Mouse (Mus musculus) CH12.LX (cell line): ENCODE results near the gene Arhgap6. TPM values are rescaled to one million over a fixed set of nuclear protein-coding genes. Genes with fewer than 3 reads are reported as not detected.

Experiments used
- DNase-seq: peaks from one replicate; pipeline ENCODE4 v3.0.0-alpha.2; 2013; ENCODE audit errors: extremely low read depth
- H3K27ac ChIP-seq: 2 replicates; pipeline ENCODE4 v1.5.1; 2012; ENCODE audit warnings: low read depth, mild to moderate bottlenecking, control low read depth, moderate library complexity; ENCODE audit not compliant: insufficient read depth
- H3K27me3 ChIP-seq: replicated peaks from 2 replicates; pipeline ENCODE3; 2012; ENCODE audit warnings: inconsistent platforms
- H3K36me3 ChIP-seq, 2 experiments: replicated peaks in 1 of 2; 2 replicates each; pipeline versions ENCODE3 to v1.6.1; 2012; ENCODE audit warnings: inconsistent platforms in 1 of 2, low read length in 1 of 2, mild to moderate bottlenecking in 1 of 2, mixed read lengths in 1 of 2, moderate library complexity in 1 of 2; ENCODE audit not compliant: control insufficient read depth in 1 of 2, insufficient read depth in 1 of 2
- H3K4me1 ChIP-seq, 2 experiments: 2 replicates each; pipeline ENCODE4 v1.6.1; 2012; ENCODE audit warnings: inconsistent platforms in 1 of 2, moderate library complexity in 1 of 2; ENCODE audit not compliant: insufficient read depth in 2 of 2, control insufficient read depth in 1 of 2
- H3K4me2 ChIP-seq: 2 replicates; pipeline ENCODE4 v1.6.1; 2012; ENCODE audit warnings: low read depth, mild to moderate bottlenecking, control low read depth; ENCODE audit not compliant: poor library complexity, insufficient read depth, severe bottlenecking
- H3K4me3 ChIP-seq, 3 experiments: fragments of 150-350 bp in 1 of 3; sonication (generic) in 1 of 3; replicated peaks in 1 of 3; 2 replicates each; pipeline versions ENCODE3 to v1.5.1; 2011 to 2012; ENCODE audit warnings: low read depth in 2 of 3, low read length in 2 of 3, mild to moderate bottlenecking in 2 of 3, moderate library complexity in 2 of 3, control low read depth in 1 of 3, improper control_type of control experiment in 1 of 3, inconsistent platforms in 1 of 3, mixed read lengths in 1 of 3; ENCODE audit not compliant: poor library complexity in 1 of 3
- H3K79me2 ChIP-seq: replicated peaks from 2 replicates; pipeline ENCODE4 v1.6.1; 2012; ENCODE audit warnings: mild to moderate bottlenecking, moderate library complexity; ENCODE audit not compliant: control insufficient read depth, poor library complexity, insufficient read depth, severe bottlenecking; ENCODE audit errors: extremely low read depth
- H3K9ac ChIP-seq: 2 replicates; pipeline ENCODE4 v1.6.1; 2012; ENCODE audit warnings: low read depth, mild to moderate bottlenecking, control low read depth, moderate library complexity; ENCODE audit not compliant: insufficient read depth
- H3K9me3 ChIP-seq: replicated peaks from 2 replicates; pipeline ENCODE3; 2012; ENCODE audit warnings: low read length, inconsistent platforms, mixed read lengths
- CHD1 ChIP-seq: IDR thresholded peaks from 2 replicates; pipeline ENCODE4 v1.6.1; 2012; ENCODE audit warnings: low read depth, low read length, improper control_type of control experiment, inconsistent platforms
- CHD2 ChIP-seq: IDR thresholded peaks from 2 replicates; pipeline ENCODE4 v1.6.1; 2011; ENCODE audit warnings: low read length, improper control_type of control experiment
- CTCF ChIP-seq, 2 experiments: IDR thresholded peaks in 1 of 2; conservative IDR thresholded peaks in 1 of 2; 2 replicates each; pipeline ENCODE4 v1.5.1; 2011 to 2012; ENCODE audit warnings: low read depth in 2 of 2, low read length in 2 of 2, improper control_type of control experiment in 1 of 2, inconsistent platforms in 1 of 2, mild to moderate bottlenecking in 1 of 2, moderate library complexity in 1 of 2
- E2F4 ChIP-seq: IDR thresholded peaks from 2 replicates; pipeline ENCODE4 v1.6.1; 2011; ENCODE audit warnings: low read depth, low read length, improper control_type of control experiment; ENCODE audit not compliant: insufficient replicate concordance
- EP300 ChIP-seq: IDR thresholded peaks from 2 replicates; pipeline ENCODE4 v1.6.1; 2011; ENCODE audit warnings: low read length, improper control_type of control experiment
- ETS1 ChIP-seq: conservative IDR thresholded peaks from 2 replicates; pipeline ENCODE4 v1.6.1; 2012; ENCODE audit warnings: low read depth, mild to moderate bottlenecking, inconsistent platforms, low read length, improper control_type of control experiment, moderate library complexity
- MAX ChIP-seq: IDR thresholded peaks from 2 replicates; pipeline ENCODE4 v1.6.1; 2011; ENCODE audit warnings: low read length, improper control_type of control experiment
- MAZ ChIP-seq: IDR thresholded peaks from 2 replicates; pipeline ENCODE4 v1.6.1; 2012; ENCODE audit warnings: low read depth, mild to moderate bottlenecking, inconsistent platforms, low read length, improper control_type of control experiment, moderate library complexity
- MEF2A ChIP-seq: IDR thresholded peaks from 2 replicates; pipeline ENCODE4 v1.6.1; 2014; ENCODE audit warnings: low read depth, mild to moderate bottlenecking, inconsistent platforms, low read length, improper control_type of control experiment, borderline replicate concordance
- MXI1 ChIP-seq: IDR thresholded peaks from 2 replicates; pipeline ENCODE4 v1.6.1; 2011; ENCODE audit warnings: mild to moderate bottlenecking, low read depth, low read length, improper control_type of control experiment
- NELFE ChIP-seq: IDR thresholded peaks from 2 replicates; pipeline ENCODE4 v1.6.1; 2011; ENCODE audit warnings: low read depth, low read length, improper control_type of control experiment
- POLR2AphosphoS2 ChIP-seq: IDR thresholded peaks from 2 replicates; pipeline ENCODE4 v1.6.1; 2011; ENCODE audit warnings: low read depth, low read length, improper control_type of control experiment
- RAD21 ChIP-seq: IDR thresholded peaks from 2 replicates; pipeline ENCODE4 v1.6.1; 2011; ENCODE audit warnings: low read depth, mild to moderate bottlenecking, low read length, improper control_type of control experiment, moderate library complexity
- SMC3 ChIP-seq: IDR thresholded peaks from 2 replicates; pipeline ENCODE4 v1.6.1; 2011; ENCODE audit warnings: low read depth, low read length, improper control_type of control experiment
- USF1 ChIP-seq: IDR thresholded peaks from 2 replicates; pipeline ENCODE4 v1.6.1; 2014; ENCODE audit warnings: low read depth, mild to moderate bottlenecking, inconsistent platforms, low read length, improper control_type of control experiment
- USF2 ChIP-seq: conservative IDR thresholded peaks from 2 replicates; pipeline ENCODE4 v1.6.1; 2011; ENCODE audit warnings: low read depth, low read length, improper control_type of control experiment
- ZC3H11A ChIP-seq: IDR thresholded peaks from 2 replicates; pipeline ENCODE4 v1.6.1; 2012; ENCODE audit warnings: low read depth, mild to moderate bottlenecking, inconsistent platforms, low read length, improper control_type of control experiment
- ZNF384 ChIP-seq: IDR thresholded peaks from 2 replicates; pipeline ENCODE4 v1.6.1; 2012; ENCODE audit warnings: low read depth, low read length, improper control_type of control experiment, inconsistent platforms
- dilution Hi-C: fragments of 300-500 bp; cut with MboI; formaldehyde crosslinking; loops from 2 replicates; pipeline ENCODE4 v1.14.3; 2020; ENCODE audit warnings: low sequenced_read_pairs; ENCODE audit not compliant: extremely low pct_unique_long_range_greater_than_20kb, extremely low pct_ligation_motif_present
- in situ Hi-C: fragments of 300-500 bp; cut with MboI; formaldehyde crosslinking; loops from 3 replicates; pipeline ENCODE4 v1.14.3; 2019; ENCODE audit warnings: low sequenced_read_pairs, low pct_ligation_motif_present, low pct_unique_long_range_greater_than_20kb, mixed read lengths
- polyA plus RNA-seq: library from polyadenylated mRNA; unstranded; fragments of >175 nt; gene quantifications from 2 replicates; pipeline ENCODE4 v1.2.1, GENCODE M21; 2012; ENCODE audit warnings: low read depth; ENCODE audit not compliant: insufficient read length
- total RNA-seq, 2 experiments: library from RNA; depleted of rRNA; stranded (reverse); fragments of 300-350 nt in 1 of 2; fragments of >200 nt in 1 of 2; gene quantifications; 2 replicates each; pipeline ENCODE4 v1.2.3; 2012 to 2014

The Arhgap6 gene
- total and polyA plus RNA-seq, 3 experiments = 0.13 to 0.47 (median 0.46) TPM

- H3K9ac ChIP-seq = no peak overlapping the region
- DNase-seq = peak; percentile 36
- H3K27ac ChIP-seq = no peak overlapping the region
- no peak overlapping the region for H3K4me3 ChIP-seq
- dilution Hi-C loops (no loop called here), in situ Hi-C loops (no loop called here)
- no peaks in the 10 kb centered on the region for H3K27me3 ChIP-seq
- no peaks in the 10 kb centered on the region for H3K9me3 ChIP-seq
- no peaks in the 10 kb centered on the region for H3K36me3 ChIP-seq
- TF ChIP-seq MAX (no peak), ZC3H11A (peak; percentile 8; the same call in 1 of the 2 replicates), CHD1 (no peak), POLR2AphosphoS2 (no peak), RAD21 (peak; percentile 70), NELFE (no peak), CTCF (conservative IDR thresholded peaks at IDR 0.05 in 1 of 2, IDR thresholded peaks at IDR 0.05 in 1 of 2; ENCODE audit: low read depth in 2 of 2, low read length in 2 of 2) (peak in 1 of 2 experiments; percentile 70; a peak in 2 of 4 replicates), MXI1 (no peak), E2F4 (no peak), USF2 (no peak), USF1 (no peak), MEF2A (no peak), MAZ (no peak), EP300 (no peak), SMC3 (peak; percentile 52), ETS1 (no peak)
- H3K4me1 ChIP-seq = no peaks in the 10 kb centered on the region
- H3K79me2 ChIP-seq = no peaks in the 10 kb centered on the region
- H3K4me2 ChIP-seq = no peak overlapping the region
Measured at GRCm38 (mm10) chrX:168935447-168935846, 140.5 kb downstream of the Arhgap6 start.

- Histone ChIP-seq H3K4me2 (no peak overlapping the region), H3K9ac (no peak overlapping the region), H3K36me3 (no peaks in the 10 kb centered on the region), H3K9me3 (no peaks in the 10 kb centered on the region), H3K27me3 (no peaks in the 10 kb centered on the region), H3K4me3 (no peak overlapping the region), H3K4me1 (no peaks in the 10 kb centered on the region), H3K27ac (no peak overlapping the region), H3K79me2 (no peaks in the 10 kb centered on the region)
- DNase-seq = peak; percentile 20
- in situ Hi-C loops = no loop called here
- dilution Hi-C loops = no loop called here
- TF ChIP-seq SMC3 (peak; percentile 61), CHD2 (no peak), CTCF (conservative IDR thresholded peaks at IDR 0.05 in 1 of 2, IDR thresholded peaks at IDR 0.05 in 1 of 2; ENCODE audit: low read depth in 2 of 2, low read length in 2 of 2) (peak in 1 of 2 experiments; percentile 69; a peak in 2 of 4 replicates), RAD21 (peak; percentile 63), E2F4 (no peak), ZNF384 (peak; percentile 95)
Measured at GRCm38 (mm10) chrX:168937941-168938340, 143.0 kb downstream of the Arhgap6 start.
